Mouse (Mus musculus): Measurements from ENCODE around the gene Coil.

The Coil gene

GRCm38 (mm10) chr11:88970202-88970732 lies at the start of gene Coil:
Gene Coil, plus strand, starts transcription at chr11:88970252.
- DNase-seq: no peak

DNA sequence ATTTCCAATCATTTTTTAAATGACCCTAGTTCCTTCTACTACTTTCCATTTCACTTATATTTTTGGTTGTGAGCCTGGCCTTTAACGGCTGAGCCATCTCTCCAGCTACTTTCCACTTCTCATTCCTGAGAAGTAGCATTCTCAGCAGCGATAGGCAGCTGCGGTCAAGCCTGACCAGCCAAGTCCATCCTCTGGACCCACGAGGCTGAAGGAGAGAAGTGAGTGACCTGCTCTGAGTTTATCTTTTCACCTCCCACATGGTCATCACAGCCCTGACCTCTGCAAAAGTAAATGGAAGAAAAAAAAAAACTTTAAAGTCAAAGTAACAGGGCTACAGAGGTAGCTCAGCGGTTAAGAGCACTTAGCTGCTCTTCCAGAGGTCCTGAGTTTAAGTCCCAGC lies 43.5 kb upstream of the Coil start:
- DNase-seq: no peak

DNA sequence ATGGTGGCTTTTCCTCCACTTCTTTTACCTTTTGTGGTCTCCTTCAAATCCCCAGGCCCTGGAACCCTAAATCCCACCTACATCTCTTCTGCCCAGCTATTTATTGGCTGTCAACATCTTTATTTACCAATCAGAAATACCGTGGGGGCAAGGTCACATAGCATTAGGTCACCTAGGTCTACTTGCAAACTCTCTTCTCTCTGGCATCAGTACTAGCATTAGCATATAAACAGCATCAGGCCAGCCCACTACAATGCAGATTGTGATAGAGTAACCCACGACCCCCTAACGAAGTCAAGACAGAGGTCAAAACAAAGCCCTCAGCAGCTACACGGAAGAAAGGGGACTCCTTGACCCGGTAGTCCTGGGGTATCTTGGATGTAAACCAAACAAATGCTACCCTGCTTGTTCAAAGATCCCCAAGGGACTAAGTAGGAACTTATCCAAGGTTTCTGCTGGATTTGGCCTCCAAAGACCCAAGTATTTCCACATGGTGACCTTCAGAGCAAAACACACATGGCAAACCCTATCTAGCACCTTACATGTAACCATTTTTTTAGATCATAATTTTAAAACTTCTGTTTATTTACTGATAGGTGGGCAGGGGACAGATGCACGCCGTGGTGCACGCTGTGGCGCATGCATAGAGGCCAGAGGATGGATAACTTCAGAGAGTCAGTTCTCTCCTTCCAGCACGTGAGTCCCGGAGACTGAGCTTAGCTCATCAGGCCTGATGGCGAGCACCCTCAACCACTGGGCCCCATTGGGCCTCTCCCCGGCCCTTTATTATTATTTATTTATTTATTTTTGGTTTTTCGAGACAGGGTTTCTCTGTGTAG lies 38.1 kb upstream of the Coil start:
- no peak for DNase-seq

DNA sequence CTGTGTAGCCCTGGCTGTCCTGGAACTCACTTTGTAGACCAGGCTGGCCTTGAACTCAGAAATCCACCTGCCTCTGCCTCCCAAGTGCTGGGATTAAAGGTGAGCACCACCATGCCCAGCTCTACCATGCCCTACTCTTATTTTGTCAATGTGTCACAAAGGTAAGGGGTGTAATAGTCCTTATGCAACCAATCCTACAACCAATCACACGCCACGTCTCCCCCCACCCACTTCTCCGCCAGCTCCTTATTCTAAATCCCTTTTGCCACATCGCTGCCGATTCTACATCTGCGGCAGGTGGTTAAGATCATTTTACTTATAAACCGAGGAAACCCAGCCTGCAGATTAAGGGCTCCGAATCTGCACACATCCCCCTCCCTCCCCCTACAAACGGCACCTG lies 37.0 kb upstream of the Coil start:
- DNase-seq: no peak

- no peak for DNase-seq
Measured at GRCm38 (mm10) chr11:88934089-88935000, 35.7 kb upstream of the Coil start.

DNA sequence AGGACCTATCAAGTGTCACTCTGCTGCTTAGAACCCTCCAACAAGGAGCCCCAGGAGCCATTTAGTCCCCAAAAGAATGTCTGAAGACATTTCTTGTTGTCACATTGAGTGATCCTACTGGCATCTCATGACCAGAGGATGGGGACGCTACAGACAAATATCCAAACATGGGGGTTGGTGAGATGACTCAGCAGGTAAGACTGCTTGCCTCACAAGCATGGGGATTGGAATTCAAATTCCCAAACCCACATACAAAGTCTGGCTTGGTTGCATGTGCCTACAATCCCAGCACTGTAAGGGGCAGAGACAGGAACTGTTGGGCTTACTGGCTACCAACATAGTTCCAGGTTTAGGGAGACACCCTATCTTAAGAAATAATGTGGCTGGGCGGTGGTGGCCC lies 32.2 kb upstream of the Coil start:
- DNase-seq: no peak

GRCm38 (mm10) chr11:88938770-88939169 lies 31.3 kb upstream of the Coil start:
- no peak for DNase-seq

DNA sequence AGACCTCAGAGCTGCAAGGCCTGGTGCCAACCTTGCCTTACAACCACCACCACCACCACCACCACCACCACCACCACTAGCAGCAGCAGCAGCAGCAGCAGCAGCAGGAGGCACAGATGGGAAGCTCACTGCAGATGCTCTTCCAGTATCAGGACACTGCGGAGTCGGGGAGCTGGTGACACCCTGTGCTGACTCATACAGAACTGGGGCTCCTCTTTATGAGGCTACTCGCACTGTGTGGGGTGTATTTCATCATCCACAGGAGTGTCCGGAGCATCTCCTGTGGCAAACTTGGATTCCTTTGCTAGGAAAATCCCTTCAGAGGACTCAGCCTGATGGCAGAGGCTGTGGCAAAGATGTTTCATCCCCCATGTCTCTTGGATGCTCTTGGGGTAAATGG lies 30.4 kb upstream of the Coil start:
- DNase-seq: no peak

- DNase-seq: no peak
Measured at GRCm38 (mm10) chr11:88941489-88941888, 28.6 kb upstream of the Coil start.

GRCm38 (mm10) chr11:88945971-88946585 lies 24.0 kb upstream of the Coil start:
- no peak for DNase-seq

- no peak for DNase-seq
Measured at GRCm38 (mm10) chr11:88948896-88949295, 21.2 kb upstream of the Coil start.

DNA sequence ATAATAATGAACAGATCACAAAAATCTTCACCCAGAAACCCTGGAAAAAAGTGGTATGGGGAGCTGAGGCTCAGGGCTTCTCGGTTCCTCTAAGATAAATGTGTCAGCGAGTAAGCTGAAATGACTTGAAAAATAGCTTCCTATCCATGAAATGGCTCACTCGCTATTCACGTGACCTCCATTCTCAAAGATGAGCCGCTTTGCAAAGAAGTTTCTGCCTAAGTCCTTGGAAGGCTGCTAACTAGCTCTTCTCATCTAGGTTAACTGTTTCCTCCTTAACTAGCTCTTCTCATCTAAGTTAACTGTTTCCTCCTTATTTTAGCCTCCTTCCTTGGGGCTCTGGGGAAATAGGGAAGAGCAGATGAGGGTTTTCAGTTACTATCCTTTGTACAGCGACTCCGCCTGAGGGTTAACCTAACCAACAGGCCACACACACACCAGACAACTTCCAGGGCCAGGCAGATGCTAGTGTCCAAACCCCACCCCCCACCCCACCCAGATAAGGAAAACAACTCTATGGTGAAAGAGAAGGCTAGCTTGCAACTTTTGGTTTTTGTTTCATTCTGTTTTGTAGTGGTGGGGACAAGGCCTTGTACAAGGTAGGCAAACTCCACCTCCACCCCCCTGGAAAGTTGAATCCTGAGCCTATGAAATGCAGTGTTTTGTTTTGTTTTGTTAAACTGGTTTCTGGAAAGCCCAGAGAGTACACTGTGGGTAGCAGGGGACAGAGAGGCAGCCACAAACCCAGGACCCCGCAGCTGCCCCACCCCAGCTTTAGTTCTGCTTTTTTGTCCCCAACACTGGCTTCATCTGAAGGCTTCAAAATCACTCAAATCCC lies 20.0 kb upstream of the Coil start:
- no peak for DNase-seq

GRCm38 (mm10) chr11:88950640-88951250 lies 19.3 kb upstream of the Coil start:
- DNase-seq: no peak

- DNase-seq: no peak
Measured at GRCm38 (mm10) chr11:88951576-88951975, 18.5 kb upstream of the Coil start.

DNA sequence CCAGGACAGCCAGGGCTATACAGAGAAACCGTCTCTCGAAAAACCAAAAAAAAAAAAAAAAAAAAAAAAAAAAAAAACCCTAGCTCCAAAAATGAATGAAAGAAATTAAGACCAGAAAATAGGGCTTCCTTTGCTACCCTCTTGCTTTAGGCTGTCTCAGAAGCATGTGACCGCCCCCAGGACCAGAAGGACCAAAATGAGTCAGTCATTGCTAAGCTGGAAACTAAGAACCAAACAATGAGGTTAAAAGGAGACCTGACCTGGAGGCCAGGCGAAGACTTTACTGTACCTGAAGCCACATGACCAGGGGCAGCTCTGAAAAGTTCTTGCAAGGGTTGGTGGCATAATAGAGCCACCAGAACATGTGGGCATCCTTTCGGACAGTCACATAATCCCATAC lies 17.9 kb upstream of the Coil start:
- DNase-seq: no peak

DNA sequence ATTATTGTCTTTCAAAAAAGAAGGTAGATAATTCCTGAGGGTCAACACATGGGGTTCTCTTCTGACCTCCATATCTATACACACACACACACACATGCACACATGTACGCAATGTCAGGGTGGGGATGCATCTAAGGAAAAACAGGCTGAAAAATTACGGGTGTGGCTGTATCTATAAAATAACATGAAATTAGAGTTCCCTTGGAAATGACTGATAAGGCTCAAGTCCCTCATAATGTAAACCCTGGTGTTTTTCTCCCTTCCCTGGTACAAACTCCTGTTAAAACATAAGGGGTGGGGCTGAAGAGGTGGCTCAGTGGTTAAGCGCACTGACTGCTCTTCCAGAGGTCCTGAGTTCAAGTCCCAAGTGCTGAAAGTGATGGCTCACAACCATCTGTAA lies 16.5 kb upstream of the Coil start:
- DNase-seq: no peak

GRCm38 (mm10) chr11:88954803-88955202 lies 15.2 kb upstream of the Coil start:
- DNase-seq: no peak

DNA sequence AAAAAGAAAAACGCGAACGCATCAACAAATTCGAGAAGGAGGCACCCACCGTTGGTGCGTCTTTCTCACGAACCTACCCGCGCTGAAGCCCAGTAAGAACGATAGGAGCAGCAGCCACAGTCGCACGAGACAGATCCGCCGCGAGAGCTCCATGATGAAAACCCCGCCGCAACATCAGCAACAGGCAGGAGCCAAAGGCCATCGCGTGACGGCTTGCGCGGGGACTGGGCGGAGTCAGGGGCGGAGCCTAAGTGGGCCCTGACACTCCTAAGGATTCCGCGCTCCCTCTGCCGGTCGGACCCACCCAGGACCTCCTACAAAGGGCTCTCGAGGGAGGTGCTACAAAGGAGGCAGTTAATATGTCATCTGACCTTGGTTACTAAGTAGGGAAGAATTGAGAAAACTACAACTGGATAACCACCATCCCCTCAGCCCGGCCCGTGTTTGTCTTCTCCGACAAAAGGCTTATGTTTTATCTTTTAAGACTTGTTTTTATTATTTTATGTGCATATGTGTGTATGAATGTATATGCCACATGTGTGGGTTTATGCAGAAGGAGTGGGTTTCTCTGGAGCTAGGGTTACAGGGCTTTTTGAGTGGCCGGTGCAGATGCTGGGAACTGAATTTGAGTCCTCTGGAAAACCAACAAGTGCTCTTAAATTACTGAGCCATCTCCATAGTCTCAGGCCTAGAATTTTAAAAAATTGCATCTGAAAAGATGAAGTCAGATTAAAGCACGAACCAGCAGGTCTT lies 14.7 kb upstream of the Coil start, which contains the start of gene Scpep1:
TSS of gene Scpep1 (minus strand) at position 249 of the 753 bp plus-strand sequence.
- DNase-seq: peak; percentile 99

DNA sequence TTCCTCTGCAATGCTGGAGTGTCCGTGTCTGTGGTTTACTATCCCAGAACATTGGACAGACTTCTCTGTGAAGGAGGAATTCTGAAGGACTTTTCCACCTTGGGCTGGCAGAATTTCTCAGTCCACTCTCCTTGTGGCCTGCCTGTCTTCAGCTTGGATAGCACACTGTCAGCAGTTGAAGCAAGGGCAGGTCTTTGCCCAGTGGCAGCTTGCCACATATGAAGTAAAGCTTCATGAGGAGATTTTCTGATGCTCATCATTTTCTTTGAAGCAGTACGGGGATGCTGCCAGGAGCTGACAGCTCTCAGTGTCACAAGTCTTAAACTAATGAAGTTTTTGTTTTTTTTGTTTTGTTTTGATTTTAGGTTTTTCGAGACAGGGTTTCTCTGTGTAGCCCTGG lies 11.2 kb upstream of the Coil start:
- DNase-seq: peak; percentile 32

DNA sequence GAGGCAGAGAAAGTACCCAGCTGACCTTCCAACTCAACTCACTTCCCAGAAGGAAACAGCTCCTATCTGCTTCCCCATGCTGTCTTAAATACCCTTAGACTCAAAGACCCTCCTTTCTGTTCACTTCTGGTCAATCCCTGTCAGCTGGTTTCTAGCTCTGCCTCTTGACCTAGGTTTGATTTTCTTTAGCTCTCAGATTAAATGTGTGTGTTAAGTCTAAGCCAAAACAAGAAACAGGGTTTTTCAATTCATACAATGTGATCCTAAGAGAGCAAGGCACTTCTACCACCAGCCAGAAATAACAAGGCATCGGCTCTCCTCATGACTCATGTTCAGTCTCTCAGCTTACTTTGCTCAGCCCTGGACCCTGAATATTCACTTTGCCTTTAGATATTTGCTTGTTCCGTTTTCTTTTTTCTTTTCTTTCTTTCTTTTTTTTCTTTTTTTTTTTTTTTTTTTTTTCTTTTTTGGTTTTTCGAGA lies 3.1 kb upstream of the Coil start, which contains the start of gene Elobl:
TSS of gene Elobl (minus strand) at position 51 of the 481 bp plus-strand sequence.
- DNase-seq: no peak
